Mouse (Mus musculus): Measurements from ENCODE around the gene Rftn2. TPM values are rescaled to one million over a fixed set of nuclear protein-coding genes. Genes with fewer than 3 reads are reported as not detected.

Gene Rftn2
- polyA plus RNA-seq, 1 experiment, result 2.2 TPM

- WGBS, result 94% methylated on average over 3 of the region's 3 CpGs
- Histone ChIP-seq H3K27me3 (replicated peaks; ENCODE audit: control insufficient read depth, insufficient read depth, low read length) (no peaks in the 10 kb centered on the region), H3K4me1 (ENCODE audit: control insufficient read depth, insufficient read depth, low read length) (no peaks in the 10 kb centered on the region), H3K36me3 (ENCODE audit: control insufficient read depth, insufficient read depth, low read length) (no peaks in the 10 kb centered on the region; the same call in 1 of the 2 replicates), H3K27ac (ENCODE audit: insufficient read depth, low read depth, low read length) (no peak overlapping the region), H3K4me3 (ENCODE audit: insufficient read depth, low read depth, low read length) (no peak overlapping the region)
- no peak for DNase-seq
- no peak for TF ChIP-seq POLR2A (IDR thresholded peaks at IDR 0.05; ENCODE audit: low read depth, low read length)
- no peak for TF ChIP-seq CTCF (conservative IDR thresholded peaks at IDR 0.05; ENCODE audit: insufficient read depth, insufficient read length, low read depth, low read length)
Measured at GRCm38 (mm10) chr1:55160218-55160617, 66.4 kb downstream of the Rftn2 start.

DNA sequence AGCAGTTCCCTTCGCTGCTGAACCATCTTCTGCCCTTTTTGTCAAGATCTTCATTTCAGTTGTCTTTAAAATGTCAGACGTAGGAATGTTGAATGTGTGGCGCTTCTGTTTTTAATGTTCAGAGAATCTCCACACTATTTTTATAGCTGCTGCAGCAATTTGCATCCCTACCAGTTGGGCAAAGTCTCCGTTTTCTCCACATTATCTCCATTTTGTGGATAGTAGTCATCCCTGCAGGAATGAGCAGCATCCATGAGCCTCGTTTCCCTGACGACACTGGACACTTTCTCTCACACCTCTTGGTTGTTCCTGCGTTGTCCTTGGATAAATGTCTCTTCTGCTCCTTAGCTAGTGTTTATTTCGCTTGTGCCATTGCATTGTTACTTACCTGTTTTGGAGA is 67.8 kb downstream of the Rftn2 start:
- Histone ChIP-seq H3K4me1 (ENCODE audit: control insufficient read depth, insufficient read depth, low read length) (no peaks in the 10 kb centered on the region), H3K27me3 (replicated peaks; ENCODE audit: control insufficient read depth, insufficient read depth, low read length) (no peaks in the 10 kb centered on the region), H3K36me3 (ENCODE audit: control insufficient read depth, insufficient read depth, low read length) (no peaks in the 10 kb centered on the region; the same call in none of the 2 replicates), H3K27ac (ENCODE audit: insufficient read depth, low read depth, low read length) (no peak overlapping the region), H3K4me3 (ENCODE audit: insufficient read depth, low read depth, low read length) (no peak overlapping the region)
- WGBS, result 92% methylated on average over 8 of the region's 8 CpGs
- no peak for DNase-seq
- TF ChIP-seq CTCF (conservative IDR thresholded peaks at IDR 0.05; ENCODE audit: insufficient read depth, insufficient read length, low read depth, low read length) (no peak), POLR2A (IDR thresholded peaks at IDR 0.05; ENCODE audit: low read depth, low read length) (no peak)

- Histone ChIP-seq H3K4me1 (ENCODE audit: control insufficient read depth, insufficient read depth, low read length) (no peaks in the 10 kb centered on the region), H3K36me3 (ENCODE audit: control insufficient read depth, insufficient read depth, low read length) (no peaks in the 10 kb centered on the region; the same call in none of the 2 replicates), H3K4me3 (ENCODE audit: insufficient read depth, low read depth, low read length) (no peak overlapping the region), H3K27me3 (replicated peaks; ENCODE audit: control insufficient read depth, insufficient read depth, low read length) (no peaks in the 10 kb centered on the region), H3K27ac (ENCODE audit: insufficient read depth, low read depth, low read length) (no peak overlapping the region)
- DNase-seq, result no peak
- no peak for TF ChIP-seq POLR2A (IDR thresholded peaks at IDR 0.05; ENCODE audit: low read depth, low read length)
- no peak for TF ChIP-seq CTCF (conservative IDR thresholded peaks at IDR 0.05; ENCODE audit: insufficient read depth, insufficient read length, low read depth, low read length)
- 92% methylated on average over 3 of the region's 3 CpGs for WGBS
Measured at GRCm38 (mm10) chr1:55158211-55158610, 68.4 kb downstream of the Rftn2 start.

DNA sequence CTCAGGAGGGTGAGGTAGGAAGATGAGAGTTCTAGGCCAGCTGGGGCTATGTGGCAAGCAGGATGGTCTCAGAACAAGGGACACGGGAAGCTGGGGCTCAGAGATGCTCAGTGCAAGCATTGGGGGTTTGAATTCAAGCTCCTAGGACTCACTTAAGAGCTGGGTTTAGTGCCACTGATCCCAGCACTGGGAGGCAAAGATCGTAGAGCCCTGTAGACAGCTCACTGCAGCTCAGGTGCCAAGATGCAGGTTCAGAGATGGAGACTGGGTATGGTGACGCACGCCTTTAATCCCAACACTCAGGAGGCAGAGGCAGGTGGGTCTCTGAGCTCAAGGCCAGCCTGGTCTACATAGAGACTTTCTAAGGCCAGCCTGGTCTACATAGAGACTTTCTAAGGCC is 69.3 kb downstream of the Rftn2 start:
- 96% methylated on average over 4 of the region's 4 CpGs for WGBS
- H3K36me3 ChIP-seq (ENCODE audit: control insufficient read depth, insufficient read depth, low read length), result no peaks in the 10 kb centered on the region; the same call in none of the 2 replicates
- TF ChIP-seq POLR2A (IDR thresholded peaks at IDR 0.05; ENCODE audit: low read depth, low read length), result no peak
- no peak for TF ChIP-seq CTCF (conservative IDR thresholded peaks at IDR 0.05; ENCODE audit: insufficient read depth, insufficient read length, low read depth, low read length)
- no peak overlapping the region for H3K4me3 ChIP-seq (ENCODE audit: insufficient read depth, low read depth, low read length)
- H3K27ac ChIP-seq (ENCODE audit: insufficient read depth, low read depth, low read length), result no peak overlapping the region
- DNase-seq, result no peak
- no peaks in the 10 kb centered on the region for H3K27me3 ChIP-seq (replicated peaks; ENCODE audit: control insufficient read depth, insufficient read depth, low read length)
- no peaks in the 10 kb centered on the region for H3K4me1 ChIP-seq (ENCODE audit: control insufficient read depth, insufficient read depth, low read length)

- Histone ChIP-seq H3K4me1 (ENCODE audit: control insufficient read depth, insufficient read depth, low read length) (no peaks in the 10 kb centered on the region), H3K4me3 (ENCODE audit: insufficient read depth, low read depth, low read length) (no peak overlapping the region), H3K27me3 (replicated peaks; ENCODE audit: control insufficient read depth, insufficient read depth, low read length) (no peaks in the 10 kb centered on the region), H3K36me3 (ENCODE audit: control insufficient read depth, insufficient read depth, low read length) (peaks cover 14% of the 10 kb centered on the region), H3K27ac (ENCODE audit: insufficient read depth, low read depth, low read length) (no peak overlapping the region)
- no peak for DNase-seq
- WGBS, result 90% methylated on average over 7 of the region's 7 CpGs
- TF ChIP-seq POLR2A (IDR thresholded peaks at IDR 0.05; ENCODE audit: low read depth, low read length) (no peak), CTCF (conservative IDR thresholded peaks at IDR 0.05; ENCODE audit: insufficient read depth, insufficient read length, low read depth, low read length) (no peak)
Measured at GRCm38 (mm10) chr1:55145556-55145955, 81.0 kb downstream of the Rftn2 start.

DNA sequence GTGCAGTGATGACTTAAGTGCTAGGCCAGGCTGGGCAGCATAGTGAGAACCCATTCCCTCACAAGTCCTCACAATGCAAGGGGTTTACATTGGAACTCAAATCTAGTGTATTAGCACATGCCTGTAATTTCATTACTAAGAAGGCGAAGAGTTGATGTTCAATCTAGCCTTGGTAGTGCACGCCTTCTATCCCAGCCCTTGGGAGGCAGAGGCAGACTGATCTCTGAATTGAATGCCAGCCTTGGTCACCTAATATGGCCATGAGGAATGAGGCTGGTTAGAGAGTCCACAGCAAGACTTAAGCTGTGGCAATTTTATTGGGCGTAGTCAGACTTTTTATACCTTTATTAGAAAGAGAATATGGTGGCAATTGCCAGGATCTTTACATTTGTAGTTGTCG is 82.2 kb downstream of the Rftn2 start:
- H3K4me1 ChIP-seq (ENCODE audit: control insufficient read depth, insufficient read depth, low read length), result no peaks in the 10 kb centered on the region
- WGBS, result 92% methylated on average over 4 of the region's 4 CpGs
- no peak for DNase-seq
- H3K36me3 ChIP-seq (ENCODE audit: control insufficient read depth, insufficient read depth, low read length), result peaks cover 12% of the 10 kb centered on the region
- H3K27me3 ChIP-seq (replicated peaks; ENCODE audit: control insufficient read depth, insufficient read depth, low read length), result no peaks in the 10 kb centered on the region
- TF ChIP-seq POLR2A (IDR thresholded peaks at IDR 0.05; ENCODE audit: low read depth, low read length) (no peak), CTCF (conservative IDR thresholded peaks at IDR 0.05; ENCODE audit: insufficient read depth, insufficient read length, low read depth, low read length) (no peak)
- H3K4me3 ChIP-seq (ENCODE audit: insufficient read depth, low read depth, low read length), result no peak overlapping the region
- no peak overlapping the region for H3K27ac ChIP-seq (ENCODE audit: insufficient read depth, low read depth, low read length)

GRCm38 (mm10) chr1:55135846-55136245 is 90.7 kb downstream of the Rftn2 start:
- no peaks in the 10 kb centered on the region; the same call in 1 of the 2 replicates for H3K36me3 ChIP-seq (ENCODE audit: control insufficient read depth, insufficient read depth, low read length)
- peaks cover 9% of the 10 kb centered on the region for H3K4me1 ChIP-seq (ENCODE audit: control insufficient read depth, insufficient read depth, low read length)
- H3K4me3 ChIP-seq (ENCODE audit: insufficient read depth, low read depth, low read length), result no peak overlapping the region
- TF ChIP-seq CTCF (conservative IDR thresholded peaks at IDR 0.05; ENCODE audit: insufficient read depth, insufficient read length, low read depth, low read length) (no peak), POLR2A (IDR thresholded peaks at IDR 0.05; ENCODE audit: low read depth, low read length) (no peak)
- WGBS, result 98% methylated on average over 1 of the region's 1 CpGs
- H3K27ac ChIP-seq (ENCODE audit: insufficient read depth, low read depth, low read length), result no peak overlapping the region
- no peak for DNase-seq
- H3K27me3 ChIP-seq (replicated peaks; ENCODE audit: control insufficient read depth, insufficient read depth, low read length), result no peaks in the 10 kb centered on the region
